In the genomic region with DNA sequence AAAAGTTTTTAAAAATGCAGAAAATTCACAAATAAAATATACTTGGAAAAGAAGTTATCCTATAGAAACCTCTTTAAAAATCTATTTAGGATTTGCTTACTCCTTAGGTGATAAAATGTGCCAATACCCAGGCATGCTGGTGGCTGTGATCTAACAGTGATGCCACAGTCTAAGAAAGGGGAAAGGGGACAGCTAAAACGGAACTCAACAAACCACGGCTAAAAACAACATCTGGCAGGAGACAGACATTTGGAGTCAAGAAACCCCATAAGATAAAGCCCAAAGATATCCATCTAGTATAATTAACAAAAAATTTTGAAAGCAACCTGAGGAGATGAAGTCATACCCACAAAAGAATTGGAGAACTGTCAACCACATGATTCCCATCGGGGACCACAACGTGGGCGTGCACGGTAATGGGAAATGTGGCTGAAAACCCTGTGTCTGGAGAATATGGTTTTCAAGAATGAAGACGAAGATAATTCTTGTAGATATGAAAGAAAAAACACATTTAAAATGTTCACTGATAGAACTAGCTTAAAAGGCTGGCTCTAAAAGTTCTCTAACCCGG, we compare ENCODE assay signal across 12 mouse cellular contexts.
"Had no signal": no experiment of that assay in that cellular context is flagged by ENCODE, and none has a peak within 500 bp of the region (broad histone marks: within the 10 kb centered on the region; RNA-seq: fewer than 3 reads in every experiment).

No protein-coding gene starts in this region.

- H3K27me3 ChIP-seq: liver, embryonic 12.5 days; neural tube, embryonic 13.5 days had no signal

- DNase-seq: kidney, adult 18-20 months; kidney, postnatal 14 days; lung, embryonic 14.5 days; lung, postnatal 14 days; midbrain, embryonic 14.5 days; right cerebral cortex, postnatal 25 days had no signal

- H3K9ac ChIP-seq: liver, embryonic 12.5 days; lung, embryonic 14.5 days; neural tube, embryonic 13.5 days had no signal

- H3K4me3 ChIP-seq: left cerebral cortex, adult 2 months; limb, embryonic 10.5 days; liver, embryonic 12.5 days; midbrain, embryonic 10.5 days; neural tube, embryonic 13.5 days had no signal

- H3K27ac ChIP-seq: left cerebral cortex, adult 2 months; limb, embryonic 10.5 days; liver, embryonic 12.5 days; macrophage; midbrain, embryonic 10.5 days; neural tube, embryonic 13.5 days had no signal

- H3K9me3 ChIP-seq: limb, embryonic 10.5 days; liver, embryonic 12.5 days; midbrain, embryonic 10.5 days; neural tube, embryonic 13.5 days had no signal

- H3K4me2 ChIP-seq: liver, embryonic 12.5 days; lung, embryonic 14.5 days; neural tube, embryonic 13.5 days had no signal
